Mouse (Mus musculus): Measurements from ENCODE around the gene Acnat1.
A peak's percentile ranks its signal among the peaks of the same experiment; 100 is the strongest.
"Not testable (repeated sequence)": the region's sequence is repeated elsewhere in the genome, so short reads cannot be mapped to it uniquely, and the experiment has no call there.

Gene Acnat1

DNA sequence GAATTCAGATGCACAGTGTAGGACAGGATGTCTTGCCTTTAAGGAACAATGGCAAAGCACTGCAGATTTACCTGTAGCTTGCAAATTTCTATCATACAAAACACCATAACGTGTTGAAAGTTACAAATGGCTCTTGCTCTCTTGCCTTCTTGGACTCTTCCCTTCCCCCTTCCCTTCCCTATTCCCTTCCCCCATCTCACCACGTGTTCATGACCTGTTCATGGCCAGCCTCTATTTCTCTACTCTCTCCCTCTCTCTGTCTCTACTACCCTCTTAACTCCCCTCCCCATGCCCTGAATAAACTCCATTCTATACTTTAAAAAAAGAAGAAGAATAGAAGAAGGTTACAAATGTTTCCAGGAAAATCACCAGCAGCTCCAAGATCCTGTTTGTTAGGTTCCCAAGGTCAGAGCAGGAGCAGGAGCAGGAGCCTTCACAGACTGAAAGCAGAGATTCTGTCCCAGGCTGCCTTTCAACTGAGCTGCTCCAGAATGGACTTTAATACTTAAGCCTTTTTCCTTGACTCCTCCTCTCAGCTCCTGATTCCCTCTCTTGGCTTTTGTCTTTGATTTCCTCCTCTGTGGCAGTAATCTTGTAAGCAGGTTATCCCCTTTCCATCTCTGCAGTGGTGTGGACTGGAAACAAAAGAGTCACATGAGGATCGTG is at the start of gene Acnat1:
Gene Acnat1 (minus strand): TSS at position 478 of the 666 bp plus-strand sequence.
- no peak for DNase-seq (ENCODE audit: extremely low spot score)

DNA sequence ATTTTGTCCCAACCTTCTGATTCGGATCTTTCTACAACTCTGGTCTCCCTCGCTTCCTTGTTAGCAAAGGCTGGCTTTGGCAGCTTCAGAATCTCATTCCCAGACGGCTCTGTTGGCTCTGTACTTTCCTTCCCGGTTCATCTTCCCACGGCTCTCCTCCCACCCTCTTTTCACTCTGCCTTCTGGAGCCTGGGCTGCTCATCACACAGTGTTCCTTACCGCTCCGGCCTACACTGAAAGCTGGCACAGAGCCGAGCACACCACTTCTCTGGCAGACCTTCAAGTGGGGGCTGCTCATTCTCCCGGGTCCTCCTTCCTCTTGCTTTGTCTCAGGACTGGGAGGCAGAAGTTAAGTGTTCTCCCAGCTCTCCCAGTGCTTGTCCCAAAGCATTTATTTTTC is 48.9 kb upstream of the Acnat1 start:
- DNase-seq (ENCODE audit: extremely low spot score), result no peak

DNA sequence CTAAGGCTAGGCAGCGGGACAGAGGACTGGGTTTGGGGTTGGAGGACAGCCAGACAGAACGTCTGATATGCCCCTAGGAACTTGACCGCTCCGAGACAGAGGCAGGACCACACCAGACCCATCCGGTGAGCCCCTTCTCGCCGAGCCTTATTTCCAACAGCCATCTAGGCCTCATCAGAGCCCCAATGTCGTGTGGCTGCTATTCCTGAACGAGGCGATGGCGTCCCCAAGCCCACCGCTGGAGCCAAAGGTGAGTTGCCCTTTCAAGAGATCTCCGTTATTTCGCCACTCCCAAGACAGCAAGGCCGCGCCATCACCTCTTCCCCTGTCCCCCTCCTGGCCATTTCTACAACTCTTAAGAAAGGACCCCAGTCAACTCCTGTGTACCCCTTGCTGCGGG is 47.6 kb upstream of the Acnat1 start:
- no peak for DNase-seq (ENCODE audit: extremely low spot score)

DNA sequence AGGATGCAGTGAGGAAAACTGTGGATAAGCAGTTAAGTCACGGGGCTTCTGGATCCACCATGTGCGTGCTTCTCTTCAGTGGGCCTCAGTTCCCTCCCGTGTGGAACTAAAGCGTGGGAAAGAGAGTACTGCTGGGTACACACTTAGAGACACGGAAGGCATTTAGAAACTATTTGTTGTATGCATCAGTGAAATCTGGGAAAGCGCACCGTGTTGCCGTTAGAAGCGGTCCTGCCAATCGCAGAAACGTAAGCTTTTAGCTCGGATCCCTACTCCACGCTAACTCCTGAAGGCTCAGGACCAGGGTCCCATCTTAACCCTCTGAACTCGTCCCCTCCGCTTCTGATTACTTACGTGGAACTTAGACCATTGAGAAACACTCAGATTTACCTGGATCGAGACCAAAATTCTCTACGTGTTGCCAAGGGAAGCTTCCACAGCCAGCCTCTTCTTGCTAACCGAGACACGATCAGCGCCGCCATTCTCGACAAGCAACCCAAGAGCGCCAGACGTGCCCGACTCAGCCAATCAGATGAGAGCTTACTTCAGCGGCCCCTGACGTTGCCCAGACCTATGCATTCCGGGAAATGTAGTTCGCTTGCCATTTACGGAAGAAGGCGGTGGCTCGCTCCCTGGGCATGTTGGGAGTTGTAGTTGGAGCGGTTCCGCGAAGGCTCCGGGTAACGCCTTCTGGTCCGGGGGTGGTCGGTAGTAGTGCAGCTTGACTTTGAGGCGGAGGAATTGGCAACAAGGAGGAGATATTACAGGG is 47.0 kb upstream of the Acnat1 start, which contains the start of the genes Mrpl50 and Zfp189:
Gene Mrpl50 (minus strand): TSS at position 522 of the 769 bp plus-strand sequence.
Gene Zfp189 (plus strand): TSS at position 605 of the 769 bp plus-strand sequence.
- DNase-seq (ENCODE audit: extremely low spot score), result peak; percentile 91

DNA sequence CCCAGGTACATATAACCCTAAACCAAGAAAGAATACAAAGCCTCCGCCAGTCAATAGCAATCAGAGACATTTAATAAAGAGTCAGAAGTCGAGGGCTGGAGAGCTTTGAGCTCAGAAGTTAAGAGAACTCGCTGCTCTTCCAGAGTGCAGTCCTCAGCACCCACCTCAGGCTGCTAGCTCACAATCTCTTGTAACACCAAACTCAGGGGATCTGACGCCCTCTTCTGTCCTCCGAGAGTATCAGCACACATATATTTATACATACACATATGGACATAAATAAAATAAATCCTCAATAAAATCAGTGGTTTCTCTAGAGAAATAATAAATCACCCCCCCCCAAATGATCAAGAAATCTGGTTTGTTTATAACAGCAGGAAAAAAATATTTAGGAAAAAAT is 45.8 kb upstream of the Acnat1 start:
- DNase-seq (ENCODE audit: extremely low spot score), result no peak

DNA sequence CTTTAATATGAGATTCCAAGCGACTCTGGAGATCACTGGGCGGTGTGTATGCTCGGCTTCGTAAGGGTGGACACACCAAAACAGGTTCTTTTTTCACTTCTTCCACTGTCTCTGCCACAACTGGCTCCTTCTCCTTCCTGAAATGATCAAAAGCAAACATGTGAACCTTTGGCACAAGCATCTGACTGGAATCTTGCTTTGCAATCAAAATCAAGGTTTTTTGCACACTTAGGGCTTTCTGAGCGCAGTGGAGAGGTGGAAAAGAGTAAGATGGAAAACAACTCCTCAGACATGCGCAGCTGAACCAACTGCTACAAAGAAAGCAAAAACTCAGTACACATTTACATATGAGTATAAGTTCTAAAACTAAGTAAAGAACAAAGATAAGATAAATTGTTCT is 40.7 kb upstream of the Acnat1 start:
- no peak for DNase-seq (ENCODE audit: extremely low spot score)

DNA sequence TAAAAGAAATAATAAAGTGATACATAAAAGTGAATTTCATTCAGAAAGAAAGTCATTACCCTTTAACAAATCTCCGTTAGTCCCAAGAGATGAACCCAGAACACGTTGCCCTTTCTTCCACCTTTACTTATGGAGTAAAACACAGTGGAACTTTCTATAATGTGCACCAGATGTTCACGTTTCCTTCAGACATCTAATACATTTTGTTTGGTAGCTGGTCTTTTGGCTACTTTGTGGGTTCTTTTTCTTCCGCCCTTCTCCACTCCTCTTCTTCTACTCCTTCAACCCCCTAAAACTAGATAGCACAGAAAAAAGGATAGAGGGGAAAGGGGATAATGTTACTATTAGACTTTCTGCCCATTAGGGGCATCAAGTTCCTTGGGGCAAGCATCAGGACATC is 38.9 kb upstream of the Acnat1 start:
- DNase-seq (ENCODE audit: extremely low spot score), result no peak

DNA sequence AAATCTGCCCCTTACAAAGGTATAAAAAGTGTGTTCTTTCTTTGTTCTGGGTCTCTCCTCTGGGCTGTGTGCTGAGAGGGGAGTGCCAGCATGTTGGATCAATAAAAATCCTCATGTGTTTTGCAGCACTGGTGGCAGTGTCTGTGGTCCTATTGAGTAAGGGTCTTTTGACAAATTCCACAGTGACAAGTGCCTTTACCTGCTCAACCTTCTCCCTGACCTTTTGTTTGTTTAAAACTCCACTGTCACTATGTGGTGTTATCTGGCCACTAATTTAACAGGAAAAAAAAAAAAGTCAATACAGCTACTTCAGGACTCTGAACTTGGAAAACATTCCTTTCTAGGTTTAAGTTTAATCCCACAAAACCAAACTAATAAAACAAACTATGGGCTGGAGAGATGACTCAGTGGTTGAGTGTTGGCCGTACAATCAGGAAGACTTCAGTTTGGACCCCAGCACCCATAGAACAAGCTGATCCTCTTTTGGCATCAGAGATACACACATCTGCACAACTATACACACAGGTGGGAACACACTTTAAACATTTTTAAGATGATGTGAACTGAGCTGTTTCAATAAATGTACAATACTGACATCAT is 36.6 kb upstream of the Acnat1 start:
- not testable (repeated sequence) for DNase-seq (ENCODE audit: extremely low spot score)

DNA sequence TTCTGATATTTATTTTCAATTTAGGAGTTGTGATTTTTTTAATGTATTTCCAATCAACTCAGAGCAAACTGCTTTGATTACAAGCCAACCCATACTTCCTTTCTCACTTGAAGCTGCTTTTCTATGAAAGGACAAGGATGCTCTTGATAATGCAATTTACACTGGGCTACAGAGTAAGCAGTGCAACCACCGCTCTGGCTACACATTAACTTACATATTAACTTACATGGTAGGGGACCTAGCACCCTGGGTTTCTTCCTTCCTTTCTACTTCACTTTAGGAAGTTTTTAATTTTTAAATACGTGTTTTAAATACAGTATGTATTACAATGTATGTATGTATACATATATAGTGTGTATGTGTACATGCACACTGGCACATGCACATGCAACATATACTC is 35.5 kb upstream of the Acnat1 start:
- DNase-seq (ENCODE audit: extremely low spot score), result no peak

DNA sequence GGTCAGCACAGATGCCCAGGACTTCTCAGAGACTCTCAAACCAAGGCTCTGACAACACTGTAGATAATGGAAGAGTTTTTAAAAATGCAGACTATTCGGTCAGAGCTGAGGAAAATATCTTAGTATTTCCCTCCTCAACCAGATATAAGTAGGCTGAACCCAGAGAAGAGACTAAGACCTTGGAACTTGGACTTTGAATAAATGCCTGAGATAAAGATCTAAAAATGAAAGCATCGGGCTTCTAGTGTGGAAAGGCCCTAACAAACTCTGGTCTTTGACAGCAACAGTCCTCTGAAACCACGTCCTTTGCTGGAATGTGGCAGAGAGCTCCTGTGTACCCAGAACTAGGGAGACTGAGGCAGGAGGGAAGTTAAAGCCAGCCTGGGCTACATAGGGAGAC is 32.7 kb upstream of the Acnat1 start, which contains the start of gene Baat:
Gene Baat (minus strand): TSS at position 172 of the 400 bp plus-strand sequence.
- DNase-seq (ENCODE audit: extremely low spot score), result no peak

DNA sequence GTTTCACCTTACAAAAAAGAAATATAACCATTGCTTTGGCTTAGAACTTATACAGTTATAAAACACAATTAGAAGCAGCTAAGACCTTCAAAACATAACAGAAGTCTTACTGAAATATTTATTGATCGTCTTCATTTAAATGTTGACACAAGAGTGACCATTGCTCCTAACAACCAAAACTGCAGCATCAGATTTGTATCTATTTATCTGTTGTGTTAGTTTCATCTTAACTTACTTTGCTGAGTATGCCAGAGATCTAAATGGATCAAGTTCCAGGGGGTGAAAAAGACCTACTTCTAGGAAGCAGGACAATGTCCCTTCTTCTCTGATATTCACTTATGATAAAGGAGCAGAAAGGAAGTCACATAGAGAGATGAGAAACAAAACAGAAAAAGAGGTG is 29.9 kb upstream of the Acnat1 start:
- DNase-seq (ENCODE audit: extremely low spot score), result no peak

DNA sequence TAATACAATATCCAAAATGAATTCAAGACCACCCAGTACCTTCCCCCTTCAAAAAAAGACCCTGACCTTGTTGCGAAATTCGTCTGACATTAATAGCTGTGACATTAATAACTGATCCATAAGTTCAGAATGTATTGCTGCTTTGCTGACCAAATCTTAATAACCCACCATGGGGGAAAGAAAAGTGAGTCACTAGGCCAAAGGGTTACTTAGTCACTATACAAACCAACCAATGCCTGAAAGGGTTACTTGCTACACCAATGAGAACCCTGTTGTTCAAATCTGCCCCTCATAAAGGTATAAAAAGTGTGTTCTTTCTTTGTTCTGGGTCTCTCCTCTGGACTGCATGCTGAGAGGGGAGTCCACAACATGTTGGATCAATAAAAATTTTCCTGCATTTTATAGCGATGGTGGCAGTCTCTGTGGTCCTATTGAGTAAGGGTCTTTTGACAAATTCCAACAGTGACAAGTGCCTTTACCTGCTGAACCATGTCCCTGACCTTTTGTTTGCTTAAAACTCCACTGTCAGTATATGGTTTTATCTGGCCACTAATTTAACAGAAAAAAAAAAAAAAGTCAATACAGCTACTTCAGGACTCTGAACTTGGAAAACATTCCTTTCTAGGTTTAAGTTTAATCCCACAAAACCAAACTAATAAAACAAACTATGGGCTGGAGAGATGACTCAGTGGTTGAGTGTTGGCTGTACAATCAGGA is 12.4 kb upstream of the Acnat1 start:
- DNase-seq (ENCODE audit: extremely low spot score), result not testable (repeated sequence)

DNA sequence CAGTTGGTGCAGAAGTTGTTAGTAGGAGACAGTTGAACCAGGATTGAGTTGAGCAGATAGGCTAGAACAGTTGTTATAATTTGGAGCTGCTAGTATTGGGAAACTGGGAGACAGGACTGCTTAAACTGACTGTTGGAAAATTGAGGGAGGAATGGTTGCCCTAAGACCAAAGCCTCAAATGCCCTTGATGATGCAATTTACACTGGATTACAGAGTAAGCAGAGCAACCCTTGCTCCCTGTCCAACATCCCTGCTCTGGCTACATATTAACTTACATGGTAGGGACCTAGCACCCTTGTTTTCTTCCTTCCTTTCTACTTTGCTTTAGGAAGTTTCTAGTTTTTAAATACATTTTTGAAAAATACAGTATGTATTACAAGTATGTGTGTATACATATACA is 11.7 kb upstream of the Acnat1 start:
- no peak for DNase-seq (ENCODE audit: extremely low spot score)

DNA sequence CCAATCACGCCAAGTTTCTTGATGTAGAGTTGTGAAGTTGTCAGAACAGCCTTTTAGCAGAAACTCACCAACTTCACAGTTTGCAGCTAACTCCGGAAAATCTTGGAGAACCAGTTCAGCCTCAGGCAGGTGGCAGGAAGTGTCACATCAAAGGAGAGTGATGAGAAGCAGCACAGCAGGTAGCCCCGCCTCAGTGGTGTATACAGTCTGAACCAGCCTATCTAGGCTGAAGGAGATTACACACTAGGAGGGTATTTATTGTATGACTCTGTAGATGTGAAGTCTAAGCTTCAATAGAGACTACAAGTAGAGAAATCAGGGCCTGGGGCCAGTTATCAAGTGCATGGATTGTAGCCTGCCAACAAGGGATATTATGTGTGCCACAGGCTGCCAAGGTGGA is 7.2 kb upstream of the Acnat1 start:
- DNase-seq (ENCODE audit: extremely low spot score), result peak; percentile 4

DNA sequence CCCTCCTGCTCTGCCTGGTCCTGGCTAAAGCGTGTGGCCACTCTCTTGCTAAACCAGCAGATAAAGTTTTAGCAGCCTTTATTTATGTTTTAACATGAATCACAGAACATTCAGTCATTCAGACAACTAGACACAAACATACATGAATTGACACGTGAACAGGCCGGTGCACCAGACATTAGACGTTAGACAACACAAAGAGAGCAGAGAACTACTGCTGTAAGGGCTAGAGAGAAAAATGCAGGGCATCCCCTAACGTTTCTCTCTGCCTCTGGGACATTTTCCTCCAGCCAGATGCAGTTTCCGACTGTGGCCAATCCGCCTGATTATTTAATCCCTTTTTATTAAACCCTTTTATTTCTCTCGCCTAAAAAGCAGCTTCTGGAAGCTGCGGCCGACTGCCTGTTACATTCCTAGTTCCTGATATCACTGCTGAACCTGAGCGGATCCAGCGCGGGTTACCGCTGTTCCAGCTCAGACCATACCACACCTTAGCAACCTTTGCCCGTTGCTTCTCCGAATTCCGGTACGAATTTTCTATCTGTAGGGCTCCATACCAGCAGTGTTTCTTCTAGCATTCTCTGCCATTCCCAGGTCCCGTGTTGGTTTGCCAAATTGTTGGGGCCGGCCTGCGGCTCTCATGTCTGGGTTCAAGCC is 6.5 kb upstream of the Acnat1 start:
- DNase-seq (ENCODE audit: extremely low spot score), result peak; percentile 8

DNA sequence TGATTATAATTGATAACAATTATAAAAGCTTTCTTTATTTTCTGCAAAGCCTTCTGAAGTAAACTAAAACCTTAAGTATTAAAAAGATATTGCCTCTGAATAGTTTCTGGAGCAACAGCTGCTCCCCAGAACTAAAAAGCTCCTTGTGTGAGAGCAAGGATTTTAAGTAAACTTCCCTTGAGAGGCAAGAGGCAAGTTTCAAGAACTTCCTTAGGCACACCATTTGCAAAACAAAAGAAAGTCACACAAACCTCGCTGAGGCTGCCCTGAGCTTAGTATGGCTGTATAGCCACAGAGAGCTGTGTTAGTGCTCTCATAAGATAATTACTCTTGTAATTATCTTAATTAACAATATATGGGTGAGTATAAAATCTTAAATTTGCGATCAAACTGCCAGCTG is 5.3 kb upstream of the Acnat1 start:
- DNase-seq (ENCODE audit: extremely low spot score), result not testable (repeated sequence)

DNA sequence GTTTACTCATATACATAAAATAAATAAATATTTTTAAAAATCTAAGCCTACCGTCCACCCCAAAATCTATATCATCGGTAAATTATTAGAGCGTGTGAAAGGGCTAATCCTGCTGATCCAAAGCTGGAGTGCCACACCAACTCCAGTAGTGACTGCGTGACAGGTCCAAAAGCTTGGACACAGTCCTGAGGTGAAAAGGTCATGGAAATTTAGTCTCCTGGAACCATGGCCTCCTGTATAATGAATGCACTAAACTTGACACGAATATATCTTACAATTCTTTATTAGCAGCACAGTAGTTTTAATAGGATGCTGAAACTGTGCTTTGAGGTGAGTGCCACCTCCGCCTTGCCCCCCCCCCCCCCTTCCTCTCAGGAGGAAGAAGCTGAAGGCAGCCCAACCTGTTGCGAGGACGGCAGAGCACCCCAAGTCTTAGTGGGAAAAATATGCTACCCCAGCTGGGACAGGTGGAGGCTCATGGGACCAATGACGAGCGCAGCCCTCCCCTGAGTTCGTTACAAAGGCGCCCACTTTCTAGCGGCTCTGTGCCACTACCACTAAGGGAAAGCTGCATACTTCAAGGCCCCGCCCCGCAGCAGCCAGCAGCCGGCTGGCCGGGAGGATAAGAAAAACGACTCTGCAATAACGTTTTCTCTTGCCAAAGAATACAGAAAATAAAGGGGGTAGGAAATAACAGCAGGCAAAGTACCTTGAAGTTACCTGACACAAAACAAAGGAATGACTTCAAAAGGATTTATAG is 4.6 kb upstream of the Acnat1 start:
- peak; percentile 40 for DNase-seq (ENCODE audit: extremely low spot score)

DNA sequence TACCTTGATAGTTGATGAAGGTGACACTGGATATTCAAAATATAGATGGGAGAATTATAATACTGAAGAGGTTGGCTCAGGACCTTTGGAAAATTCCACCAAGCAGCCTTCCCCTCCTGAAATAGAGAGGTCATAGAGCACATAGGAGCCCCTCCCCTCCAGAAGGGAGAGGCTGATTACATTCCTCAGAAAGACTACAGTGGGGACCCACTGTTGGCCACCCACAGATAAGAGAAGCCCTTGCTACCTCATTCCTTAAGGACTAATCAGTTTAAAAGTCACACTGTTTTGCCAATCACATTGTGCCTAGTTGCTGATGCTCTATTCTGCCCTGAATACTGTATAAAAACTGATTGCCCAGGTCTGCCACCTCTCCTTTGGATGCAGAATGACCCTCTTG is 871 bp upstream of the Acnat1 start:
- no peak for DNase-seq (ENCODE audit: extremely low spot score)

DNA sequence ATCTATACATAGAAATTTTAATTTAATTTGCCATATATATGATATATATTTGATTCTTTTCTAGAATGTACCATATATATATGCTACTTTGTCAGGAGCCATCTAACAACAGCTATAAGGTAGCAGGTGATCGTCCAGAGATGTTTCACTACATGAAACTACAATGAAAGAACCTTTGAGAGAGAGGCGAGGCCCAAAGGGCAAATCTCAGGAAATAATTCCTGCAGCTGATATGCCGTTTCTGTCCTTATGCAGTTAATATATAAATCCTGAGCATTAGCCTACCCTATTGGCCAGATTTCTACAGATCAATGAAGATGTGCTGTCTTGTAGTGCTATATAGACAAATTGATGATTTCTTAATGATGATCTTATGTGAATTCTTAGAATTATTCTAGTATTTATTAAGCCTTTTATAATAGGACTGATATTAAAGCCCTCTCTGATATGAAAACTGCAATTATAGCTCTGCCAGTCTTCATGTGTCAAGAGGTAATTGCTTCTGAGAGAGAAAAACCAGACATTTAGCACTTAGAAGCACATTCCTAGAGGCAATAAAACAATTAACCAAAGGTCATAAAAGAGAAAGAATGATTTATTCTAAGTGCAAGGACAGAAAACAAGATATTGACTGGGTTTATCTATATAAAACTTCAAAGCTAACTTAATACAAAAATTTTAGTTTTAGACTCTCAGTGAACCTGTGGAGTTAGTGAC is 4.1 kb downstream of the Acnat1 start:
- DNase-seq (ENCODE audit: extremely low spot score), result no peak

DNA sequence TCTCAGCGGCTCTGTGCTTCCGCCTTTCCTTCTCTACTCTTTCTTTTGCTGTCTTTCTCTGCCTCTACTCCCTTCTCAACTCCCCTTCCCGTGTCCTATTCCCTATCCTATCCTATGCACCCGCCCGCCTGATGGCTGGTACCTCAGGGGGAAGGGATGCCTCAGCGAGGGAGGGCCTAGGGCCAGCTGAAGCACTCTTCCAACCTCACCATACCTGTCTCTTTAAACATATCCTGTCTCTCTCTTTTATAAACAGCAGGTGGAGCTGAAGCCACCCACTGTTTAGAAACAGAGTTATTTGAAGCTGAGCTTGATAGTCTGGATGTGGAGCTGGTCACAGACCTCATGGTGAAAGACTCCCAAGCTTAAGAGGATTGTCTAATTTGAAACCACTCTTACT is 6.4 kb downstream of the Acnat1 start:
- DNase-seq (ENCODE audit: extremely low spot score), result no peak
